Mouse (Mus musculus) layer of hippocampus, adult 9-11 months (tissue): ENCODE measurements around the gene Lefty2.
"Not testable (repeated sequence)": the region's sequence is repeated elsewhere in the genome, so short reads cannot be mapped to it uniquely, and the experiment has no call there.

Experiments
- DNase-seq: peaks from one replicate; pipeline ENCODE4 v3.0.0; 2022

Gene Lefty2

DNA sequence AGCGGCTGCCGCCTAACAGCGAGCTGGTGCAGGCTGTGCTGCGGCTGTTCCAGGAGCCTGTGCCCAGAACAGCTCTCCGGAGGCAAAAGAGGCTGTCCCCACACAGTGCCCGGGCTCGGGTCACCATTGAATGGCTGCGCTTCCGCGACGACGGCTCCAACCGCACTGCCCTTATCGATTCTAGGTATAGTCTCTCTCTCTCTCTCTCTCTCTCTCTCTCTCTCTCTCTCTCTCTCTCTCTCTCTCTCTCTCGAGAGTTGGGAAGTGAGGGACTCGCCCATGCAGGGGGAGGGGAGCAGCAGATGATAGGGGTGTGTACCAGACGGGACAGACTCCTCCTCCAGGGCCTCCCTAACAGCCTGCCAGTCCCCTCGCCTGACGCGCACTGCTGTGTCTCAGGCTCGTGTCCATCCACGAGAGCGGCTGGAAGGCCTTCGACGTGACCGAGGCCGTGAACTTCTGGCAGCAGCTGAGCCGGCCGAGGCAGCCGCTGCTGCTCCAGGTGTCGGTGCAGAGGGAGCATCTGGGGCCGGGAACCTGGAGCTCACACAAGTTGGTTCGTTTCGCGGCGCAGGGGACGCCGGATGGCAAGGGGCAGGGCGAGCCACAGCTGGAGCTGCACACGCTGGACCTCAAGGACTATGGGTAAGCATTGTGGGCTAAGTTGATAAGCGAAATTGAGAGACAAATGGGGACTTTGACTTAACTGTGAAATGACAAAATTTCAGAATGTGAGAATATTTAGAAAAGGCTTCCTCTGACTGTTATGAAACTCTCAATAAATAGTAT lies 43.9 kb downstream of the Lefty2 start:
- DNase-seq = peak; percentile 55

DNA sequence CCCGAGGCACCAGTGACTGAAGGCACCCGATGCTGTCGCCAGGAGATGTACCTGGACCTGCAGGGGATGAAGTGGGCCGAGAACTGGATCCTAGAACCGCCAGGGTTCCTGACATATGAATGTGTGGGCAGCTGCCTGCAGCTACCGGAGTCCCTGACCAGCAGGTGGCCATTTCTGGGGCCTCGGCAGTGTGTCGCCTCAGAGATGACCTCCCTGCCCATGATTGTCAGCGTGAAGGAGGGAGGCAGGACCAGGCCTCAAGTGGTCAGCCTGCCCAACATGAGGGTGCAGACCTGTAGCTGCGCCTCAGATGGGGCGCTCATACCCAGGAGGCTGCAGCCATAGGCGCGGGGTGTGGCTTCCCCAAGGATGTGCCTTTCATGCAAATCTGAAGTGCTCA lies 44.7 kb downstream of the Lefty2 start:
- DNase-seq = not testable (repeated sequence)

DNA sequence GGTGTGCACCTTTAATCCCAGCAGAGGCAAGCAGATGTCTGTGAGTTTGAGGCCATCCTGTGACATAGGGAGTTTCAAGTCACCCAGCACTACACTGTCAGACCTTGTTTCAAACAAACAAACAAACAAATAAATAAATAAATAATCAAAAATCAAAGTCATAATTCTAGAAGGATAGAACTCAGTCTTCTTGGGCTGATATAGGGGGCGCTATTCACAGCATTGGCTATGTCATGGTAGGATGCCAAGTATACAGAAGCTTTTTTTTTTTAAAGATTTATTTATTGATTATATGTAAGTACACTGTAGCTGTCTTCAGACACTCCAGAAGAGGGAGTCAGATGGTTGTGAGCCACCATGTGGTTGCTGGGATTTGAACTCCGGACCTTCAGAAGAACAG lies 45.9 kb downstream of the Lefty2 start:
- DNase-seq = not testable (repeated sequence)

DNA sequence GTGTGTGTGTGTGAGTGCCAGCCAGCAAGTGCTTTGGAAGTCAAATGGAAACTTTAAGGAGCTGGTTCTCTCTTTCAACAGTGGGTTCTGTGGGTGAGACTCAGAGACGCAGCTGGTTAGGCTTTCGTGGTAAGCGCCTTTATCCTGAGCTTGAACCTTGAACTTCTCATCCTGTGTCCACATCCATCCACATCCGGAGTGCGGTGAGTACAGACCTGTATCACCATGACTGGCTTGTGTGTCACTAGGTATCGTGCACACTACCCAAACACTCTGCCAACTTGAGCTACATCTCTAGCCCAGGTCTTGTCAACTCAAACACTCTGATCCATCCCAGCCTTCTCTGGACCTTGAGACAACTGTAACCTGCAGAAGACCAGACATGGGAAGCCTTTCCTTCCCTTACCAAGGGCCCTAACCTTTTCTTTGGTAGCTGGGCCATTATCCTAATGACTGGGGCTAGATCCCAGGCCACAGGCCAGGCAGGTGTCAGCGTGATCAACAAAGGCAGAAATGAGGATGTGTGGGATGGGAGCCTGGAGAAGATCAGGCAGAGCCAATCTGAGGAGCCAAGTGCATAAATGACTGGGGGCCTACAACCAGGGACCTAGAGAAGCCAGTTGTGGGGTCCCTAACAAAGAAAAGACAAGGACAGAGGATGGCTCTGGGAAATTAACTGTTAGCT lies 48.0 kb downstream of the Lefty2 start:
- DNase-seq = no peak

DNA sequence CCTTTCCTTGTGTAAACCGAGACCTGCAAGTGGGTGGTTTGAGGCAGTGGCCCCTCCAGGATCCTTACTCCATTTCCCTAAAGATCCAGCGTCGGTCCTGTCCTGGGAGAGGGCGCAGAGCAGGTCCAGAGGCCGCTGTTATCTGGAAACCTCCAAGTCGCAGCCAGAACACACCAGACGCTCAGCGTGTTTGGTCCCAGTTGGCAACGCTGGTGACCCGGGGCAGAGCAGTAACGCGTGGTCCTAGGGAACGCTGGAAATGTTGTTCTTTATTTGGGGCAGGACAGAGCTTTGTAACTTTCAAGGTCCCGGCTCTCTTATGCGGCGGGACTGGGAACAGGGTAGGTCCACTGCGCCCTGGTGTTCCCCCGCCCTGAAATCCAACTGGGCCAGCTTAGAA lies 48.8 kb downstream of the Lefty2 start:
- no peak for DNase-seq

DNA sequence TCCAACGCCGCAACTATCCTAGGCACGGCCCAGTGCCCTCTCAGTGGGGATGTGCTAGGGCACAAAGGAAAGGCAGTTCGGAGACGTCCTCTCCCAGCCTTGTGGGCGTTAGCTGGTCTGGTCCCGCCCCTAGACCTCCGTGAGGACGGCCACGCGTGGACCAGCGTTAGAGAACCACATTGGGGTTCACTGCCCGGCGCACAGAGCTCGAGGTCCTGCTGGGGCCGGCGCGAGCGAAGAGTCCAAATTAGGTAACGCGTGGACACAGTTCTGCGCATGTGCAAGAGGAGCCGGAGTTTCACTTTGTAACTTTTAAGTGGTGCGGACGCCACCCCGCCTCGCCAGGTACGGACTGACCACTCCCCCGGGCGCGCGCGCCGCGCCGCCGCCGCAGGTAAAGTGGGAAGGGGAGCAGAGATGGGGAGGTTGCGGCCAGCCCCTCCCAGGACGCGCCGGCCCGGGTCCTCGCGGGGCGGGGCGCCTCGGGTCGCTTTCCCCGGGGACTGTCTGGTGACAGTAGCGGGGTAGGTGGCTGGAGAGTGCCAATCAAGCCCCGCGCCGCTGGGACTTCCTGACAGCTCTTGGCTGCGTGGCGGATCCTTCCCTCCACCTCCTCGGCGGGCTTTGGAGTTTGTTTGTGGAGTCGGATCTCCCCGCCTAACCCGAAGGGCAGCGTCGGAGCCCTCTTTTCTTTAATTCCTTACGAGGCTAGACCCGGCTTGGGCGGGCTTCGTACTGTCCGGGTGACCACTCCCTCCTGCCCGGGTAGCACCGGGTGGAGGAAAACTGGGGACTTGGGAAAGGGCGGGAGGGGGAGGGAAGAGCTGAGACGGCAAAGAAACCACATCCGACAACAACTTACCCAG lies 49.5 kb downstream of the Lefty2 start, which contains the start of gene Tmem63a:
TSS of gene Tmem63a (plus strand) at position 179 of the 866 bp plus-strand sequence.
- DNase-seq = peak; percentile 63

DNA sequence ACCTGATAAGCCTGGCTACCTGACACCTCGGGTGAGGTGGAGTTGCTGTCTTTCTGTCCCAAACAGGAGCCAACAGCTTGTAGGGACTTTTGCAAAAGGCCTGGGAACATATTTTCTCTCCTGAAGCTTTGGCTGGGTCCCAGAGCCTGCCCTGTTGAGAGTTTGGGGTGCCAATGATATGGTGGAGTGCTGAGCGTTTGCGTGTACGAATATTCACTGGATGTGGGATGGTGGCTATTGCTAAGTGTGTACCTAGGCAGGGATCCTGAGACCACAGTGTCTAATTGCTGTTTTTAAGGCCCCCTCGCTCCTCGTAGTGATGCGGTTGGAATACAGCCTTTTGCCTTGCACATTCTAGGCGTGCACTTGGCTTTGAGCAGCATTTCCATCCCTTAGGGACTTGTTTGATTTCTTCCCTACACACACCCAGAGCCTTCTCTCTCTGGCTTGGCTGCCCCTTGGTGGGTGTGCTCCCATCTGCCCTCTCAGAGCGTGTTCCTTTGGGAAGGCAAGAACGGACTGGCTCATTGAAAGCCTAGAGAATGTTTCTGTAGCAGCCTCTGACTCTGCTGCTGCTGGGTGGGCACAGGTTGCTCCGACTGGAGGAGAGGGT lies 50.2 kb downstream of the Lefty2 start:
- no peak for DNase-seq

DNA sequence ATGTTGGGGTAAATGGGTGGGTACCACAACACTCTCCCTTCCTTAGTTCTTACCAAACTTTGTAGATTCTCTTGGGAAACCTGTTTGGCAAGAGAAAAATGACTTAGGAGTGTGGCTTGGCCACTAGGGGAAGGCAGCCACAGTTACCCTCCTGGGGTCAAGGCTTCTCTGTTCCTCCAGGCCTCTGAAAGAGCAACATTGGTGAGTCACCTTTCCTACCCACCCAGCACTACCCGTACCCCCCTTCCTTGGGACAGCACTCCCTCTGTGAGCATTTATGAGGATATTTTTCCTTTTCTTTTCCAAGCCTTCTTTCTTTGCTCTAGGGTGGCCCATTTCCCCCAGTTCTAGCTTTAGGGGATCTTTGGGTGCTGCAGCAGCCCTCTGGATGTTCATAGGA lies 51.0 kb downstream of the Lefty2 start:
- DNase-seq = no peak

DNA sequence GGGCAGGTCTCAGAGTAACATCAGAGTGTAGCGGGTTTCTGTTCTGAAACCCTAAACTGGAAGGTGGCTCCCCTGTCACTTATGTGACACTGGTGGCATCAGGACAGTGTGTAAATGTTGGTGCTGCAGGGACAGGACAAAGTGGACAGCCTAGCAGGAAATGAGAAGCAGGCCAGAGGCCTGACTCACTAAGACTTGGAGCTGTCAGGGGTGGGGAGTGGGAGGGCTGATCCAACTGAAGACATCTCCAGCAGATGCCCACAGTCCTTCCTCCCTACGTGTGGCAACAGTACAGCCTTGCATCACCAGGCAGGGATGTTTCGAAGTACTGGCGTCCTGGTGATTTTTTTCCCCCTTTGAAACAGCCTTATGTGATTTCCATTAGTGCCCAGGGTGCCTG lies 51.6 kb downstream of the Lefty2 start:
- peak; percentile 43 for DNase-seq

DNA sequence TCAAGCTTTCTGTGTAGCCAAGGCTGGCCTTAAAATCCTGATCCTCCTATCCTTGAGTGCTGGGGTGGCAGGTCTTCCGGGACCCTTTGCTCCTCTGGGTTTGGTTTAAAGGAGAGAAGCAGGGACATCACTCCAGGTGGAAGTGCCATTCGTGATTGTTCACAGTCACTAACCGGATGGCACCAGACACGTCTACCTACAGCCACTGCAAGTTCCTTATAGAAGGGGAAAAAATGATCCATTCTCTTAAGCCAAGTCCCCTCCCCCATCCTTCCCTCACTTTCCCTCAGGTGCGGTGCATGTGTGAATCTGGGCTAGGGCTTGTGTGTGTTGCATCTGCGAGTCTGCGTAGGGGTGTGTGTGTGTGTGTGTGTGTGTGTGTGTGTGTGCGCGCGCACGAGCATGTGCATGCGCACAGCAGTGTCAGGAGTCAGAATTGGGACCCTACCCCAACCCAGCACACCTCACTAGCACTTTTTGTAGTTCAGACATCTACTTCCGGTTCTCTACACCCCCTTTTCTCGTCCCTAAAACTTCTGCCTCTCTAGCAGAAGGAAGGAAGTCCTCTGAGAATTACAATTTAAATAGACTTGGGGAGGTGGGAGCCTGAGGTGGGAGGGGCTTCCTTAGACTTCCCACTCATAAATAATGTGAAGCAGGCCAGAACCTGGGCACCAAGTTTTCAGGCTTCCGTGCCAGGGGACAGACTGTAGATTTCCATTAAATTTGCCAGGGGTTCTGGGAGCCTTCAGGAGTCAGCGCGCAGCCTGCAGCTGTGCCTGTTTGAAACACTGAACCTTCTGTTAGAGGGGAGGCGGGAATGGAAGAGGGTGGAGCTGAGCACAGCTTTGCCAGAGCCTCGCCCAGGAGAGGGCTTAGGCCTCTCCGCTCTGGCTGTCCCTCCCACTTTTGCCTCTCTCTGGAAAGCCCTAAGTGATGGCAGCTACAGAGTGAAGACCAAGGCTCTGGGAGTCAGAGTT lies 52.4 kb downstream of the Lefty2 start:
- DNase-seq = peak; percentile 76

DNA sequence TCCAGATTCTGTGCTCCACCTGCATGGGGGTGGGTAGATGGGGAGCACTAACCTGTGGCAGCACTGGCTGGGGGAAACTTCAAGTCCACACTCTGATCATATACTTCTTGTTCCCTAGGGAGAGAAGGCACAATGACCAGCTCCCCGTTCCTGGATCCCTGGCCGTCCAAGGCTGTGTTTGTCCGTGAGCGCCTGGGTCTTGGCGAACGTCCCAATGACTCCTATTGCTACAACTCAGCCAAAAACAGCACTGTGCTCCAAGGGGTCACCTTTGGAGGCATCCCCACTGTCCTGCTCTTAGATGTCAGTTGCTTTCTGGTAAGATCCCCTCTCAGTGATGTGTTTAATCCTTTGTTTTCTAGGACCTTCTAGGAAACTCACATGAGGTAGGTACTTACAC lies 53.5 kb downstream of the Lefty2 start:
- DNase-seq = no peak
